In genomic region chr8:13687941-13688340, GRCm38 (mm10) we compare ENCODE assay signal across 13 mouse cellular contexts. TPM values are rescaled to one million over a fixed set of nuclear protein-coding genes. Genes with fewer than 3 reads are reported as not detected.
DNase-seq lines count a peak whose midpoint lies in the region; ATAC-seq and TF ChIP-seq lines count a peak whose summit lies in the region.
"Had no signal": no experiment of that assay in that cellular context is flagged by ENCODE, and none has a peak within 500 bp of the region (broad histone marks: within the 10 kb centered on the region; RNA-seq: fewer than 3 reads in every experiment).

No protein-coding gene starts in this region.

- no peak overlapping the region for H3K9ac ChIP-seq in stomach, postnatal 0 days (ENCODE audit: low read length)
- H3K9ac ChIP-seq in kidney, embryonic 14.5 days (ENCODE audit: low read depth, low read length), result no peak overlapping the region
- H3K9ac ChIP-seq: forebrain, embryonic 15.5 days had no signal

- H3K27me3 ChIP-seq in heart, embryonic 10.5 days (ENCODE audit: insufficient read depth, poor library complexity, severe bottlenecking), result no peaks in the 10 kb centered on the region
- H3K27me3 ChIP-seq in embryonic facial prominence, embryonic 10.5 days (replicated peaks; ENCODE audit: low read depth, poor library complexity, severe bottlenecking), result no peaks in the 10 kb centered on the region
- H3K27me3 ChIP-seq in stomach, postnatal 0 days (ENCODE audit: control insufficient read depth, insufficient read depth, low read length), result no peaks in the 10 kb centered on the region
- no peaks in the 10 kb centered on the region for H3K27me3 ChIP-seq in kidney, embryonic 14.5 days (ENCODE audit: control insufficient read depth, insufficient read depth, low read length)
- H3K27me3 ChIP-seq: forebrain, embryonic 15.5 days had no signal

- H3K9me3 ChIP-seq in heart, embryonic 10.5 days, result no peaks in the 10 kb centered on the region
- no peaks in the 10 kb centered on the region for H3K9me3 ChIP-seq in embryonic facial prominence, embryonic 10.5 days
- no peaks in the 10 kb centered on the region for H3K9me3 ChIP-seq in stomach, postnatal 0 days (ENCODE audit: control insufficient read depth, low read length)
- H3K9me3 ChIP-seq in kidney, embryonic 14.5 days (ENCODE audit: control insufficient read depth, low read length), result no peaks in the 10 kb centered on the region
- H3K9me3 ChIP-seq: forebrain, embryonic 15.5 days had no signal

- H3K27ac ChIP-seq in heart, embryonic 10.5 days, result peak overlapping the region; percentile 56
- peak overlapping the region; percentile 59 for H3K27ac ChIP-seq in embryonic facial prominence, embryonic 10.5 days (replicated peaks)
- peak overlapping the region; percentile 35; the same call in 1 of the 2 replicates for H3K27ac ChIP-seq in stomach, postnatal 0 days (replicated peaks)
- H3K27ac ChIP-seq in kidney, embryonic 14.5 days (ENCODE audit: low read depth, low read length), result no peak overlapping the region
- H3K27ac ChIP-seq: forebrain, embryonic 15.5 days had no signal

- no peak overlapping the region for H3K4me2 ChIP-seq in stomach, postnatal 0 days (replicated peaks; ENCODE audit: low read depth)
- no peak overlapping the region for H3K4me2 ChIP-seq in kidney, embryonic 14.5 days (replicated peaks; ENCODE audit: low read depth, low read length)
- H3K4me2 ChIP-seq: forebrain, embryonic 15.5 days had no signal

- TF ChIP-seq POLR2A in lung, adult 2 months (IDR thresholded peaks at IDR 0.05; ENCODE audit: borderline replicate concordance, extremely low read depth, low read depth, low read length), result no peak

- intact Hi-C loops in heart, postnatal 14 days (cut with DNase I), result no loop called here

- no peak for DNase-seq in heart, embryonic 10.5 days (ENCODE audit: low spot score)
- DNase-seq in heart, postnatal 14 days, result no peak
- peak; percentile 44 for DNase-seq in lung, adult 2 months
- DNase-seq in lung, postnatal 4 days, result no peak
- DNase-seq in embryonic facial prominence, embryonic 10.5 days (ENCODE audit: low spot score), result no peak
- DNase-seq in stomach, postnatal 0 days (ENCODE audit: low spot score), result no peak
- no peak for DNase-seq in cerebellum, adult 8-10 months
- DNase-seq: right cerebral cortex, postnatal 4 days had no signal

- 80% methylated on average over 4 of the region's 4 CpGs for WGBS in heart, embryonic 10.5 days
- 59% methylated on average over 4 of the region's 4 CpGs for WGBS in lung, adult 2 months
- WGBS in embryonic facial prominence, embryonic 10.5 days, result 79% methylated on average over 4 of the region's 4 CpGs
- WGBS in stomach, postnatal 0 days, result 73% methylated on average over 4 of the region's 4 CpGs
- WGBS in kidney, embryonic 14.5 days, result 86% methylated on average over 4 of the region's 4 CpGs

- peak; percentile 41 for TF ChIP-seq CTCF in lung, adult 2 months (IDR thresholded peaks at IDR 0.05; ENCODE audit: insufficient read depth, low read length)
- TF ChIP-seq CTCF in stomach, postnatal 0 days (IDR thresholded peaks at IDR 0.05; ENCODE audit: low read depth), result peak; percentile 48

- no peak for TF ChIP-seq EP300 in stomach, postnatal 0 days (optimal IDR thresholded peaks at IDR 0.05)

- H3K4me1 ChIP-seq in heart, embryonic 10.5 days, result peaks cover 14% of the 10 kb centered on the region; the same call in 1 of the 2 replicates
- peaks cover 6% of the 10 kb centered on the region for H3K4me1 ChIP-seq in lung, adult 2 months (ENCODE audit: control insufficient read depth, insufficient read depth, low read length)
- peaks cover 31% of the 10 kb centered on the region for H3K4me1 ChIP-seq in embryonic facial prominence, embryonic 10.5 days
- H3K4me1 ChIP-seq in stomach, postnatal 0 days (replicated peaks; ENCODE audit: control insufficient read depth, insufficient read depth), result peaks cover 3% of the 10 kb centered on the region
- no peaks in the 10 kb centered on the region for H3K4me1 ChIP-seq in kidney, embryonic 14.5 days (ENCODE audit: control insufficient read depth, insufficient read depth, low read length)
- H3K4me1 ChIP-seq: forebrain, embryonic 15.5 days had no signal

- H3K4me3 ChIP-seq in heart, embryonic 10.5 days, result no peak overlapping the region
- no peak overlapping the region for H3K4me3 ChIP-seq in lung, adult 2 months (replicated peaks; ENCODE audit: extremely low read depth, low read depth, low read length)
- H3K4me3 ChIP-seq in embryonic facial prominence, embryonic 10.5 days, result no peak overlapping the region
- H3K4me3 ChIP-seq in stomach, postnatal 0 days (ENCODE audit: low read depth, low read length), result no peak overlapping the region
- H3K4me3 ChIP-seq in kidney, embryonic 14.5 days (ENCODE audit: low read length), result no peak overlapping the region
- H3K4me3 ChIP-seq: forebrain, embryonic 15.5 days had no signal

- no peaks in the 10 kb centered on the region for H3K36me3 ChIP-seq in heart, embryonic 10.5 days
- no peaks in the 10 kb centered on the region for H3K36me3 ChIP-seq in embryonic facial prominence, embryonic 10.5 days (replicated peaks)
- H3K36me3 ChIP-seq in stomach, postnatal 0 days (ENCODE audit: control insufficient read depth, insufficient read depth, low read length), result no peaks in the 10 kb centered on the region
- H3K36me3 ChIP-seq in kidney, embryonic 14.5 days (ENCODE audit: control insufficient read depth, insufficient read depth, low read length), result no peaks in the 10 kb centered on the region
- H3K36me3 ChIP-seq: forebrain, embryonic 15.5 days had no signal

- no peak for ATAC-seq in stomach, postnatal 0 days (ENCODE audit: low FRiP score, low TSS enrichment)
- no peak for ATAC-seq in kidney, embryonic 14.5 days (ENCODE audit: low FRiP score, low TSS enrichment)
- ATAC-seq: activated CD4-positive, CD25-positive, alpha-beta regulatory T cell, adult 4 months; forebrain, embryonic 15.5 days had no signal

RNA-seq across cellular contexts. Expression of gene Rasa3, which starts 10.5 kb away (rescaled TPM):
- polyA plus RNA-seq in heart, embryonic 10.5 days (2016; fragmentation: Nextera tagmentation; extraction: Ambion mirVana), result 33.0 and 48.0 TPM in 2 replicates
- total RNA-seq in heart, postnatal 14 days (2021), result 10 to 100 TPM; 22.2 to 22.6 TPM
- polyA plus RNA-seq in lung, adult 2 months (2012; rRNA removed), result 37.1 and 43.5 TPM in 2 replicates
- polyA plus RNA-seq in embryonic facial prominence, embryonic 10.5 days (2016; fragmentation: Nextera tagmentation; extraction: Ambion mirVana), result 26.3 and 27.3 TPM in 2 replicates
- 12.0 and 12.4 TPM in 2 replicates for polyA plus RNA-seq in stomach, postnatal 0 days (2015; fragmentation: Nextera tagmentation; extraction: Ambion mirVana)
- 8.0 and 20.2 TPM in 2 replicates for polyA plus RNA-seq in kidney, embryonic 14.5 days (2014; fragmentation: Nextera tagmentation; extraction: Ambion mirVana)

RNA-seq across cellular contexts. Expression of gene Cfap97d2, which starts 17.7 kb away (rescaled TPM):
- polyA plus RNA-seq in heart, embryonic 10.5 days (2016; fragmentation: Nextera tagmentation; extraction: Ambion mirVana), result not detected in 2 replicates
- not detected for total RNA-seq in heart, postnatal 14 days (2021)
- polyA plus RNA-seq in lung, adult 2 months (2012; rRNA removed), result 1.7 and 2.5 TPM in 2 replicates
- polyA plus RNA-seq in embryonic facial prominence, embryonic 10.5 days (2016; fragmentation: Nextera tagmentation; extraction: Ambion mirVana), result 0.24 and 0.70 TPM in 2 replicates
- 0.13 and 0.17 TPM in 2 replicates for polyA plus RNA-seq in stomach, postnatal 0 days (2015; fragmentation: Nextera tagmentation; extraction: Ambion mirVana)
- 0.11 TPM in 1 of 2 replicates, not detected in the other for polyA plus RNA-seq in kidney, embryonic 14.5 days (2014; fragmentation: Nextera tagmentation; extraction: Ambion mirVana)
- total RNA-seq: heart, postnatal 25 days had no signal
- polyA plus RNA-seq: activated CD4-positive, CD25-positive, alpha-beta regulatory T cell, adult 4 months; limb, embryonic 11.5 days had no signal
